Comparison of ENCODE assay signal across 8 mouse cellular contexts in genomic region chr11:96006852-96007515, GRCm38 (mm10). TPM values are rescaled to one million over a fixed set of nuclear protein-coding genes. Genes with fewer than 3 reads are reported as not detected.
DNase-seq lines count a peak whose midpoint lies in the region; ATAC-seq and TF ChIP-seq lines count a peak whose summit lies in the region.

No protein-coding gene starts in this region.

- intact Hi-C loops in heart, adult 2 months (cut with DNase I), result loop anchor here (10.0 kb wide), 2 partner anchors 198 to 278 kb away; partner anchors contain the start of genes Hoxb7 and Hoxb8
- intact Hi-C loops in left cerebral cortex, adult 2 months (cut with DNase I), result loop anchor here (5.0 to 10.0 kb wide), 4 partner anchors 195 to 862 kb away; partner anchors contain the start of genes Dlx4 and Hoxb4

- DNase-seq in heart, adult 2 months, result peak; percentile 19 to 55
- DNase-seq in heart, adult 8-10 months (ENCODE audit: low spot score), result no peak
- no peak for DNase-seq in Patski (ENCODE audit: low read depth, low spot score)
- DNase-seq in forelimb bud, embryonic 11.5 days (ENCODE audit: low read depth, low spot score), result peak; percentile 96
- peak; percentile 59 for DNase-seq in kidney, postnatal 10 days
- no peak for DNase-seq in layer of hippocampus, adult 8-10 months (ENCODE audit: low spot score in 2 of 2)
- DNase-seq in left cerebral cortex, adult 2 months (ENCODE audit: extremely low spot score in 1 of 2, low spot score in 2 of 2), result no peak

- CTCF ChIA-PET in Patski (lab: Charles Lee), result no interaction called here

- H3K4me1 ChIP-seq in heart, adult 2 months (ENCODE audit: control insufficient read depth, insufficient read depth, low read length), result peaks cover 2% of the 10 kb centered on the region; the same call in 1 of the 2 replicates
- peaks cover 21% of the 10 kb centered on the region for H3K4me1 ChIP-seq in midbrain, embryonic 16.5 days (ENCODE audit: control insufficient read depth, insufficient read depth, low read length)

- TF ChIP-seq CTCF in heart, adult 2 months (IDR thresholded peaks at IDR 0.05), result no peak
- no peak for TF ChIP-seq CTCF in Patski (IDR thresholded peaks at IDR 0.05)
- no peak for TF ChIP-seq CTCF in left cerebral cortex, adult 2 months (IDR thresholded peaks at IDR 0.05)

- no peak overlapping the region for H3K9ac ChIP-seq in heart, adult 2 months (ENCODE audit: low read depth, low read length)
- peak overlapping the region; percentile 75 for H3K9ac ChIP-seq in midbrain, embryonic 16.5 days (ENCODE audit: low read depth, low read length)

- TF ChIP-seq EP300 in heart, adult 2 months (IDR thresholded peaks at IDR 0.05; ENCODE audit: insufficient read depth, low read depth, low read length), result no peak

- POLR2A ChIA-PET in Patski (lab: Charles Lee), result interaction anchor here (1.1 kb wide), 1 partner anchor 27 kb away, joined by 4 read pairs; no protein-coding TSS in a partner anchor

- TF ChIP-seq POLR2A in heart, adult 2 months (IDR thresholded peaks at IDR 0.05; ENCODE audit: insufficient read depth, low read depth, low read length), result no peak

- peak overlapping the region; percentile 3; the same call in 1 of the 2 replicates for H3K4me3 ChIP-seq in heart, adult 2 months
- peak overlapping the region; percentile 48 for H3K4me3 ChIP-seq in midbrain, embryonic 16.5 days (ENCODE audit: low read depth, low read length)
- H3K4me3 ChIP-seq in left cerebral cortex, adult 2 months, result no peak overlapping the region

- H3K4me2 ChIP-seq in midbrain, embryonic 16.5 days (ENCODE audit: low read length), result peak overlapping the region; percentile 87

- ATAC-seq in Patski, result peak; percentile 8
- peak; percentile 75 for ATAC-seq in midbrain, embryonic 16.5 days

- H3K27me3 ChIP-seq in heart, adult 2 months (ENCODE audit: control insufficient read depth, insufficient read depth, low read length), result peaks cover 37% of the 10 kb centered on the region
- H3K27me3 ChIP-seq in Patski, result peaks cover 57% of the 10 kb centered on the region
- no peaks in the 10 kb centered on the region for H3K27me3 ChIP-seq in midbrain, embryonic 16.5 days (ENCODE audit: control insufficient read depth, insufficient read depth, low read depth, low read length)

- whole genome bisulfite sequencing in heart, adult 2 months, result 2% methylated on average over 65 of the region's 67 CpGs
- WGBS in midbrain, embryonic 16.5 days, result under 1% methylated on average over 54 of the region's 67 CpGs

- H3K9me3 ChIP-seq in midbrain, embryonic 16.5 days (replicated peaks; ENCODE audit: control insufficient read depth, low read length, poor library complexity, severe bottlenecking), result no peaks in the 10 kb centered on the region

- in situ Hi-C loops in Patski (cut with MboI; ENCODE audit: low pct_unique_long_range_greater_than_20kb), result no loop called here

- no peak overlapping the region for H3K27ac ChIP-seq in heart, adult 2 months
- H3K27ac ChIP-seq in midbrain, embryonic 16.5 days (ENCODE audit: low read length), result peak overlapping the region; percentile 66
- H3K27ac ChIP-seq in left cerebral cortex, adult 2 months, result no peak overlapping the region

- no peaks in the 10 kb centered on the region for H3K79me2 ChIP-seq in heart, adult 2 months (replicated peaks; ENCODE audit: control insufficient read depth, insufficient read depth, low read length)

- no peaks in the 10 kb centered on the region for H3K36me3 ChIP-seq in heart, adult 2 months (ENCODE audit: control insufficient read depth, insufficient read depth, low read length)
- no peaks in the 10 kb centered on the region for H3K36me3 ChIP-seq in midbrain, embryonic 16.5 days (ENCODE audit: control insufficient read depth, insufficient read depth, low read length)

RNA-seq across cellular contexts. Expression of gene Igf2bp1, which starts 1.2 kb away (rescaled TPM):
- total RNA-seq in heart, adult 2 months (2021), result under 1 TPM; 0.05 to 0.23 TPM
- 0.31 TPM in 1 of 2 replicates, not detected in the other for polyA plus RNA-seq in heart, adult 2 months (2012; rRNA removed)
- under 1 TPM in 2 of 4 experiments, not detected in 2; 0.03 TPM for total RNA-seq in heart, adult 8-10 months (2022)
- polyA plus RNA-seq in Patski (2021), result 1.2 TPM
- 6.2 and 9.5 TPM in 2 replicates for polyA plus RNA-seq in midbrain, embryonic 16.5 days (2015; fragmentation: Nextera tagmentation; extraction: Ambion mirVana)
- total RNA-seq in layer of hippocampus, adult 8-10 months (2022), result not detected
- under 1 TPM; 0.23 to 0.45 TPM for total RNA-seq in left cerebral cortex, adult 2 months (2021)

RNA-seq across cellular contexts. Expression of gene Gip, which starts 17.4 kb away (rescaled TPM):
- total RNA-seq in heart, adult 2 months (2021), result not detected
- polyA plus RNA-seq in heart, adult 2 months (2012; rRNA removed), result not detected in 2 replicates
- total RNA-seq in heart, adult 8-10 months (2022), result not detected
- not detected for polyA plus RNA-seq in Patski (2021)
- not detected in 2 replicates for polyA plus RNA-seq in midbrain, embryonic 16.5 days (2015; fragmentation: Nextera tagmentation; extraction: Ambion mirVana)
- not detected for total RNA-seq in layer of hippocampus, adult 8-10 months (2022)
- not detected for total RNA-seq in left cerebral cortex, adult 2 months (2021)

RNA-seq across cellular contexts. Expression of gene Snf8, which starts 27.7 kb away (rescaled TPM):
- total RNA-seq in heart, adult 2 months (2021), result 10 to 100 TPM; 44.9 to 49.1 TPM
- 18.8 and 23.0 TPM in 2 replicates for polyA plus RNA-seq in heart, adult 2 months (2012; rRNA removed)
- 10 to 100 TPM; 41.5 to 49.4 (median 46.7) TPM for total RNA-seq in heart, adult 8-10 months (2022)
- 100 TPM for polyA plus RNA-seq in Patski (2021)
- polyA plus RNA-seq in midbrain, embryonic 16.5 days (2015; fragmentation: Nextera tagmentation; extraction: Ambion mirVana), result 129 and 130 TPM in 2 replicates
- total RNA-seq in layer of hippocampus, adult 8-10 months (2022), result 100 to 1,000 TPM in 1 of 4 experiments, 10 to 100 TPM in 3; 88.0 to 114 (median 95.9) TPM
- total RNA-seq in left cerebral cortex, adult 2 months (2021), result 100 to 1,000 TPM; 102 to 103 TPM

RNA-seq across cellular contexts. Expression of gene Ube2z, which starts 58.2 kb away (rescaled TPM):
- total RNA-seq in heart, adult 2 months (2021), result 10 to 100 TPM; 29.5 to 29.7 TPM
- 22.9 and 41.1 TPM in 2 replicates for polyA plus RNA-seq in heart, adult 2 months (2012; rRNA removed)
- 10 to 100 TPM; 28.1 to 32.7 (median 30.7) TPM for total RNA-seq in heart, adult 8-10 months (2022)
- 74.0 TPM for polyA plus RNA-seq in Patski (2021)
- 37.4 and 40.8 TPM in 2 replicates for polyA plus RNA-seq in midbrain, embryonic 16.5 days (2015; fragmentation: Nextera tagmentation; extraction: Ambion mirVana)
- total RNA-seq in layer of hippocampus, adult 8-10 months (2022), result 10 to 100 TPM; 55.2 to 57.7 (median 57.1) TPM
- total RNA-seq in left cerebral cortex, adult 2 months (2021), result 10 to 100 TPM; 53.5 to 57.9 TPM

Comparison
In these comparisons a context has a peak if more than half of its experiments do, and no peak if none do; other contexts are left out.
1. DNase-seq: peak in heart, adult 2 months (2 of 2), forelimb bud, embryonic 11.5 days (single experiment) and kidney, postnatal 10 days (single experiment); none in heart, adult 8-10 months (single experiment), Patski (single experiment), layer of hippocampus, adult 8-10 months (0 of 2) and left cerebral cortex, adult 2 months (0 of 2).